Mouse (Mus musculus): ENCODE data around the gene Cbfa2t2.

- TF ChIP-seq CTCF (IDR thresholded peaks at IDR 0.05; ENCODE audit: control insufficient read depth, insufficient read depth, insufficient read length) (no peak), MYOD1 (IDR thresholded peaks at IDR 0.05; ENCODE audit: control insufficient read depth, insufficient read length, low read depth) (no peak), MYOG (IDR thresholded peaks at IDR 0.05; ENCODE audit: control insufficient read depth, extremely low read depth, insufficient read length) (no peak), MAX (IDR thresholded peaks at IDR 0.05) (no peak), CEBPB (IDR thresholded peaks at IDR 0.05; ENCODE audit: low read depth) (no peak), FOSL1 (IDR thresholded peaks at IDR 0.05; ENCODE audit: insufficient read depth, low read length, poor library complexity, severe bottlenecking) (no peak), USF1 (IDR thresholded peaks at IDR 0.05; ENCODE audit: low read depth) (no peak)
Measured at GRCm38 (mm10) chr2:154543567-154544347, 107.5 kb downstream of the Cbfa2t2 start.

Data from C2C12 (cell line).